Mouse (Mus musculus): Measurements from ENCODE around the gene Gm7173. TPM values are rescaled to one million over a fixed set of nuclear protein-coding genes. Genes with fewer than 3 reads are reported as not detected.

The Gm7173 gene
- total RNA-seq (2022) = 1 to 10 TPM in 1 of 4 experiments, under 1 TPM in 3; 0.35 to 1.0 (median 0.88) TPM

DNA sequence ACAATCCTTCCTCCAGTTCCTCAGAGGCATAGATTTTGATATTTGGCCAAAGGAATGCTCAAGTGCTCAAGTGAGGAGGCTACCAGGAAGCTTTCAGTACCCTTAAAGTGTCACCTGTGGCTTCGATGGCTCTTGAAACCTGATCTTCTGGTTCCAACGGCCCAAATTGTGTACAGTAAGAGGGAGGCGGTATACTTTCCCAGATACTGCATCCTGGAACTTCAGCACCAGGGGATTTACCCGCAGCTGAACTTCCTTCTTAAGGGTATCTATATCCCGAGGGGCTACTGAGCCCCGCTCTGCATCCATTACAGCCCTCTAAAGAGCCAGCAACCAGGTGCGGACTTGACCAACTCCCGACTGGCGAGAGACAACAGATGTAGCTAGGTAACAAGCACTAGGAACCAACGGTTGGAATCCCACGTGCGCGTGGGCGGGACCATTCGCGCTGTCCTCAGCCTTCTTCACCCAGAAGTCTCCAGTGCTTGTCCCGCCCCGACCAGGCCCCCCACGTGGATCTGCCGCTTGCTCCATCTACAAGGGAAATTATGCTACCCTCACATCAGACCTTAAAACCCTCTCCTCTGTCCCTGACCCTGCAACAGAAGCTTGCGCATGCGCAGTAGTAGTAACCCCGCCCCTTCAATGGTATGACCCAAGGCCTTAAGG, at the start of gene Gm7173:
TSS of gene Gm7173 (minus strand) at position 309 of the 669 bp plus-strand sequence.
- peak; percentile 44 for DNase-seq

DNA sequence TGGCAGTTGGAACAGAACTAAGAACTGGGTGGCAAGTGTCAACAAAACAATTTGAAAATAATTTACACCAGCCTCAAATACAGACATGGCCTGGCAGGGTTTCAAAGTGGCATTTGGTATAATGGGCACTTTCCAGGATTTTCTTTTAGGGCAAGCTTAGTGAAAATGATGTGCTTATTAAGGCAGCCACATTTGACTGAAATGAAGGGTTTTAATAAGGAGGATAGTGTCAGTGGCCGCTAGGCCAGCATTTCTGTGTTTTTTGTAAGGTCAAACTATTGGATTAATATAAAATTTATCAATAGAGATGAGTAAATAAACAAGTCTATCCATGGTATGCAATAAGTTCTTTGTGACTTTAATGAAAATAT, 546 bp upstream of the Gm7173 start:
- no peak for DNase-seq

DNA sequence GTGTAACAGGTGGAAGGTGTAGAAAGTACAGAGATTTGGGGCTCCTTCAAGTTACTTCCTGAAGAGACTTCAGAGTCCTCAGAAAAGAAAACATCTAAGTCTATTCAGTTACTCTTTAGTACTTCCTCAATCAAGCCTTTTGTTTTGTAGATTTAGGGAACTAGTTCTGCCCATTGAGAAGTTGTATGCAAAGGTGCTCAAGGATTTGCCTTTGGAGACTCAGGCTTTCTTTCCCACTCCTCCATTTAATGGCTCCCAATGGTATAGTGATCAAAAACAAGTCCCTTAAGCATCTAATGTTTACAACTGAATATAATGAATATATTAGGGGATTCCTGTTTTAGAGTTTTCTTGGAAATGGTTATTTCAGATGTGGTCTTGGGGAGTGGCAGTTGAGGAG, 200.3 kb downstream of the Gm7173 start:
- DNase-seq = no peak

Other genes starting within 250 kb of the Gm7173 start
- gene Mageb16, start 154.2 kb upstream of the Gm7173 start, total RNA-seq (2022) = not detected